Mouse (Mus musculus): ENCODE measurements around the gene Gm17364. TPM values are rescaled to one million over a fixed set of nuclear protein-coding genes. Genes with fewer than 3 reads are reported as not detected.
"Not testable (repeated sequence)": the region's sequence is repeated elsewhere in the genome, so short reads cannot be mapped to it uniquely, and the experiment has no call there.

Gm17364 gene
- not detected for total RNA-seq (2021)

GRCm38 (mm10) chr13:41273927-41274650, at the start of gene Gm17364:
Gm17364 (minus strand) TSS chr13:41273977.
- no peak for DNase-seq

GRCm38 (mm10) chr13:41321433-41321832, 47.7 kb upstream of the Gm17364 start:
- no peak for DNase-seq

- DNase-seq: no peak
Observed at GRCm38 (mm10) chr13:41320749-41321148, 47.0 kb upstream of the Gm17364 start.

GRCm38 (mm10) chr13:41302716-41303115, 28.9 kb upstream of the Gm17364 start:
- peak; percentile 92 for DNase-seq

- DNase-seq: no peak
Observed at GRCm38 (mm10) chr13:41300037-41300436, 26.3 kb upstream of the Gm17364 start.

- no peak for DNase-seq
Observed at GRCm38 (mm10) chr13:41298996-41299395, 25.2 kb upstream of the Gm17364 start.

- no peak for DNase-seq
Observed at GRCm38 (mm10) chr13:41298533-41298932, 24.8 kb upstream of the Gm17364 start.

- DNase-seq: no peak
Observed at GRCm38 (mm10) chr13:41296396-41296795, 22.6 kb upstream of the Gm17364 start.

- DNase-seq: no peak
Observed at GRCm38 (mm10) chr13:41295886-41296285, 22.1 kb upstream of the Gm17364 start.

GRCm38 (mm10) chr13:41293595-41293994, 19.8 kb upstream of the Gm17364 start:
- no peak for DNase-seq

GRCm38 (mm10) chr13:41291466-41291974, 17.7 kb upstream of the Gm17364 start:
- no peak for DNase-seq

GRCm38 (mm10) chr13:41286285-41286684, 12.5 kb upstream of the Gm17364 start:
- no peak for DNase-seq

- no peak for DNase-seq
Observed at GRCm38 (mm10) chr13:41285448-41285847, 11.7 kb upstream of the Gm17364 start.

GRCm38 (mm10) chr13:41283256-41283655, 9.5 kb upstream of the Gm17364 start:
- DNase-seq: peak; percentile 84

GRCm38 (mm10) chr13:41280696-41281095, 6.9 kb upstream of the Gm17364 start:
- no peak for DNase-seq

- no peak for DNase-seq
Observed at GRCm38 (mm10) chr13:41267827-41268408, 5.9 kb downstream of the Gm17364 start.

- no peak for DNase-seq
Observed at GRCm38 (mm10) chr13:41263304-41264006, 10.3 kb downstream of the Gm17364 start.

GRCm38 (mm10) chr13:41261617-41262016, 12.2 kb downstream of the Gm17364 start:
- not testable (repeated sequence) for DNase-seq

GRCm38 (mm10) chr13:41257851-41258250, 15.9 kb downstream of the Gm17364 start:
- no peak for DNase-seq

- DNase-seq: no peak
Observed at GRCm38 (mm10) chr13:41256962-41257361, 16.8 kb downstream of the Gm17364 start.

GRCm38 (mm10) chr13:41256126-41256525, 17.7 kb downstream of the Gm17364 start:
- no peak for DNase-seq

GRCm38 (mm10) chr13:41252736-41253135, 21.0 kb downstream of the Gm17364 start:
- no peak for DNase-seq

GRCm38 (mm10) chr13:41252141-41252540, 21.6 kb downstream of the Gm17364 start:
- no peak for DNase-seq

Data from heart, postnatal 4 days (tissue).